Comparison of ENCODE assay signal across 3 mouse cellular contexts in genomic region chr6:58330686-58331085, GRCm38 (mm10). TPM values are rescaled to one million over a fixed set of nuclear protein-coding genes. Genes with fewer than 3 reads are reported as not detected.
"Had no signal": no experiment of that assay in that cellular context is flagged by ENCODE, and none has a peak within 500 bp of the region (broad histone marks: within the 10 kb centered on the region; RNA-seq: fewer than 3 reads in every experiment).

No protein-coding gene starts in this region.

RNA-seq across cellular contexts. Expression of gene Vmn1r29, which starts 29.3 kb away (rescaled TPM):
- total RNA-seq: megakaryocyte progenitor cell, adult 5-6 weeks; midbrain, postnatal 0 days; monocyte, adult 5-6 weeks had no signal
